Mouse (Mus musculus) bone marrow, adult 2 months (tissue): Measurements from ENCODE around the gene Ace.

ENCODE experiments used
- CTCF ChIP-seq: fragments of 200-500 bp; IDR thresholded peaks from 2 replicates; pipeline ENCODE4 v1.5.1; 2011; ENCODE audit warnings: low read length, control low read depth; ENCODE audit not compliant: control insufficient read depth, insufficient read depth
- POLR2A ChIP-seq: fragments of 200-500 bp; IDR thresholded peaks from 2 replicates; pipeline ENCODE4 v1.6.1; 2011; ENCODE audit warnings: low read depth, mild to moderate bottlenecking, control low read depth, low read length, borderline replicate concordance; ENCODE audit not compliant: control insufficient read depth

DNA sequence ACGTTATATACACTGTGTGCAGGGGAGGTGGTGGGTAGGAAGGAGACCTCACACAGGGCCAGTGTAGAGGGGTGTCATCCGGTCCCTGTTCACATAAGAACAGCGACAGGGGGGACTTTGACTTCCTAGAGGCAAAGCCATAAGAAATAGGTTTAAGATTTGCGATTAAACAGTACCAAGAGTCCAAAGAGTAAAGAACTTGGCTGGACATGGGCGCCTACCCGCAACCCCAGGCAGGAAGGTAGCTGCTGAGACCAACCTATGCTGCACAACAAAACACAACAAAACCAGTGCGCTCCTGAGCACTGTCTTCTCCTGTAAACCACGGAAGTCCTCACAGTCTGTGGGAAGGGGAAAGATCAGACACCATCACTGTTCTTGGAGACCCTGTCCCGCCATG is 15.6 kb upstream of the Ace start:
- TF ChIP-seq POLR2A (no peak), CTCF (no peak)
